Mouse (Mus musculus) CH12.LX (cell line): ENCODE results near the gene Dhtkd1. TPM values are rescaled to one million over a fixed set of nuclear protein-coding genes. Genes with fewer than 3 reads are reported as not detected.
A peak's percentile ranks its signal among the peaks of the same experiment; 100 is the strongest.

Experiments used
- DNase-seq: peaks from one replicate; pipeline ENCODE4 v3.0.0-alpha.2; 2013; ENCODE audit errors: extremely low read depth
- H3K27ac ChIP-seq: 2 replicates; pipeline ENCODE4 v1.5.1; 2012; ENCODE audit warnings: low read depth, mild to moderate bottlenecking, control low read depth, moderate library complexity; ENCODE audit not compliant: insufficient read depth
- H3K27me3 ChIP-seq: replicated peaks from 2 replicates; pipeline ENCODE3; 2012; ENCODE audit warnings: inconsistent platforms
- H3K36me3 ChIP-seq, 2 experiments: replicated peaks in 1 of 2; 2 replicates each; pipeline versions ENCODE3 to v1.6.1; 2012; ENCODE audit warnings: inconsistent platforms in 1 of 2, low read length in 1 of 2, mild to moderate bottlenecking in 1 of 2, mixed read lengths in 1 of 2, moderate library complexity in 1 of 2; ENCODE audit not compliant: control insufficient read depth in 1 of 2, insufficient read depth in 1 of 2
- H3K4me1 ChIP-seq, 2 experiments: 2 replicates each; pipeline ENCODE4 v1.6.1; 2012; ENCODE audit warnings: inconsistent platforms in 1 of 2, moderate library complexity in 1 of 2; ENCODE audit not compliant: insufficient read depth in 2 of 2, control insufficient read depth in 1 of 2
- H3K4me2 ChIP-seq: 2 replicates; pipeline ENCODE4 v1.6.1; 2012; ENCODE audit warnings: low read depth, mild to moderate bottlenecking, control low read depth; ENCODE audit not compliant: poor library complexity, insufficient read depth, severe bottlenecking
- H3K4me3 ChIP-seq, 3 experiments: fragments of 150-350 bp in 1 of 3; sonication (generic) in 1 of 3; replicated peaks in 1 of 3; 2 replicates each; pipeline versions ENCODE3 to v1.5.1; 2011 to 2012; ENCODE audit warnings: low read depth in 2 of 3, low read length in 2 of 3, mild to moderate bottlenecking in 2 of 3, moderate library complexity in 2 of 3, control low read depth in 1 of 3, improper control_type of control experiment in 1 of 3, inconsistent platforms in 1 of 3, mixed read lengths in 1 of 3; ENCODE audit not compliant: poor library complexity in 1 of 3
- H3K79me2 ChIP-seq: replicated peaks from 2 replicates; pipeline ENCODE4 v1.6.1; 2012; ENCODE audit warnings: mild to moderate bottlenecking, moderate library complexity; ENCODE audit not compliant: control insufficient read depth, poor library complexity, insufficient read depth, severe bottlenecking; ENCODE audit errors: extremely low read depth
- H3K9ac ChIP-seq: 2 replicates; pipeline ENCODE4 v1.6.1; 2012; ENCODE audit warnings: low read depth, mild to moderate bottlenecking, control low read depth, moderate library complexity; ENCODE audit not compliant: insufficient read depth
- H3K9me3 ChIP-seq: replicated peaks from 2 replicates; pipeline ENCODE3; 2012; ENCODE audit warnings: low read length, inconsistent platforms, mixed read lengths
- CHD1 ChIP-seq: IDR thresholded peaks from 2 replicates; pipeline ENCODE4 v1.6.1; 2012; ENCODE audit warnings: low read depth, low read length, improper control_type of control experiment, inconsistent platforms
- CHD2 ChIP-seq: IDR thresholded peaks from 2 replicates; pipeline ENCODE4 v1.6.1; 2011; ENCODE audit warnings: low read length, improper control_type of control experiment
- CTCF ChIP-seq, 2 experiments: IDR thresholded peaks in 1 of 2; conservative IDR thresholded peaks in 1 of 2; 2 replicates each; pipeline ENCODE4 v1.5.1; 2011 to 2012; ENCODE audit warnings: low read depth in 2 of 2, low read length in 2 of 2, improper control_type of control experiment in 1 of 2, inconsistent platforms in 1 of 2, mild to moderate bottlenecking in 1 of 2, moderate library complexity in 1 of 2
- ELF1 ChIP-seq: IDR thresholded peaks from 2 replicates; pipeline ENCODE4 v1.6.1; 2014; ENCODE audit warnings: low read depth, mild to moderate bottlenecking, inconsistent platforms, low read length, improper control_type of control experiment
- HCFC1 ChIP-seq: IDR thresholded peaks from 2 replicates; pipeline ENCODE4 v1.6.1; 2012; ENCODE audit warnings: low read depth, mild to moderate bottlenecking, inconsistent platforms, low read length, improper control_type of control experiment
- IRF4 ChIP-seq: IDR thresholded peaks from 2 replicates; pipeline ENCODE4 v1.6.1; 2014; ENCODE audit warnings: low read depth, mild to moderate bottlenecking, inconsistent platforms, low read length, improper control_type of control experiment
- KAT2A ChIP-seq: IDR thresholded peaks from 2 replicates; pipeline ENCODE4 v1.6.1; 2012; ENCODE audit warnings: low read length, improper control_type of control experiment, inconsistent platforms; ENCODE audit not compliant: insufficient replicate concordance
- MAX ChIP-seq: IDR thresholded peaks from 2 replicates; pipeline ENCODE4 v1.6.1; 2011; ENCODE audit warnings: low read length, improper control_type of control experiment
- MEF2A ChIP-seq: IDR thresholded peaks from 2 replicates; pipeline ENCODE4 v1.6.1; 2014; ENCODE audit warnings: low read depth, mild to moderate bottlenecking, inconsistent platforms, low read length, improper control_type of control experiment, borderline replicate concordance
- MXI1 ChIP-seq: IDR thresholded peaks from 2 replicates; pipeline ENCODE4 v1.6.1; 2011; ENCODE audit warnings: mild to moderate bottlenecking, low read depth, low read length, improper control_type of control experiment
- NELFE ChIP-seq: IDR thresholded peaks from 2 replicates; pipeline ENCODE4 v1.6.1; 2011; ENCODE audit warnings: low read depth, low read length, improper control_type of control experiment
- NRF1 ChIP-seq: IDR thresholded peaks from 2 replicates; pipeline ENCODE4 v1.6.1; 2014; ENCODE audit warnings: low read depth, mild to moderate bottlenecking, inconsistent platforms, low read length, improper control_type of control experiment, moderate library complexity
- PAX5 ChIP-seq: IDR thresholded peaks from 2 replicates; pipeline ENCODE4 v1.6.1; 2012; ENCODE audit warnings: low read length, inconsistent platforms, mixed read lengths
- POLR2A ChIP-seq: IDR thresholded peaks from 2 replicates; pipeline ENCODE4 v1.6.1; 2011; ENCODE audit warnings: low read depth, mild to moderate bottlenecking, improper control_type of control experiment, low read length
- POLR2AphosphoS2 ChIP-seq: IDR thresholded peaks from 2 replicates; pipeline ENCODE4 v1.6.1; 2011; ENCODE audit warnings: low read depth, low read length, improper control_type of control experiment
- RAD21 ChIP-seq: IDR thresholded peaks from 2 replicates; pipeline ENCODE4 v1.6.1; 2011; ENCODE audit warnings: low read depth, mild to moderate bottlenecking, low read length, improper control_type of control experiment, moderate library complexity
- SIN3A ChIP-seq: IDR thresholded peaks from 2 replicates; pipeline ENCODE4 v1.6.1; 2012; ENCODE audit warnings: low read length, improper control_type of control experiment, inconsistent platforms
- TBP ChIP-seq: conservative IDR thresholded peaks from 2 replicates; pipeline ENCODE4 v1.6.1; 2011; ENCODE audit warnings: low read depth, low read length, improper control_type of control experiment
- TCF12 ChIP-seq: IDR thresholded peaks from 2 replicates; pipeline ENCODE4 v1.6.1; 2014; ENCODE audit warnings: low read depth, mild to moderate bottlenecking, inconsistent platforms, low read length, improper control_type of control experiment
- UBTF ChIP-seq: IDR thresholded peaks from 2 replicates; pipeline ENCODE4 v1.6.1; 2012; ENCODE audit warnings: low read depth, mild to moderate bottlenecking, inconsistent platforms, low read length, improper control_type of control experiment, moderate library complexity
- USF1 ChIP-seq: IDR thresholded peaks from 2 replicates; pipeline ENCODE4 v1.6.1; 2014; ENCODE audit warnings: low read depth, mild to moderate bottlenecking, inconsistent platforms, low read length, improper control_type of control experiment
- USF2 ChIP-seq: conservative IDR thresholded peaks from 2 replicates; pipeline ENCODE4 v1.6.1; 2011; ENCODE audit warnings: low read depth, low read length, improper control_type of control experiment
- ZC3H11A ChIP-seq: IDR thresholded peaks from 2 replicates; pipeline ENCODE4 v1.6.1; 2012; ENCODE audit warnings: low read depth, mild to moderate bottlenecking, inconsistent platforms, low read length, improper control_type of control experiment
- ZMIZ1 ChIP-seq: IDR thresholded peaks from 2 replicates; pipeline ENCODE4 v1.6.1; 2012; ENCODE audit warnings: low read depth, mild to moderate bottlenecking, inconsistent platforms, low read length, improper control_type of control experiment
- ZNF384 ChIP-seq: IDR thresholded peaks from 2 replicates; pipeline ENCODE4 v1.6.1; 2012; ENCODE audit warnings: low read depth, low read length, improper control_type of control experiment, inconsistent platforms
- dilution Hi-C: fragments of 300-500 bp; cut with MboI; formaldehyde crosslinking; loops from 2 replicates; pipeline ENCODE4 v1.14.3; 2020; ENCODE audit warnings: low sequenced_read_pairs; ENCODE audit not compliant: extremely low pct_unique_long_range_greater_than_20kb, extremely low pct_ligation_motif_present
- in situ Hi-C: fragments of 300-500 bp; cut with MboI; formaldehyde crosslinking; loops from 3 replicates; pipeline ENCODE4 v1.14.3; 2019; ENCODE audit warnings: low sequenced_read_pairs, low pct_ligation_motif_present, low pct_unique_long_range_greater_than_20kb, mixed read lengths
- polyA plus RNA-seq: library from polyadenylated mRNA; unstranded; fragments of >175 nt; gene quantifications from 2 replicates; pipeline ENCODE4 v1.2.1, GENCODE M21; 2012; ENCODE audit warnings: low read depth; ENCODE audit not compliant: insufficient read length
- total RNA-seq, 2 experiments: library from RNA; depleted of rRNA; stranded (reverse); fragments of 300-350 nt in 1 of 2; fragments of >200 nt in 1 of 2; gene quantifications; 2 replicates each; pipeline ENCODE4 v1.2.3; 2012 to 2014

Dhtkd1 gene
- total and polyA plus RNA-seq, 3 experiments: 0.17 to 0.38 (median 0.35) TPM

- peak; percentile 98 for DNase-seq
- Histone ChIP-seq H3K9ac (peak within 1 kb of the TSS; percentile 97), H3K36me3 (peaks cover 14 to 24% of the 10 kb centered on the region in 2 experiments), H3K9me3 (no peaks in the 10 kb centered on the region), H3K4me1 (peaks cover 3 to 15% of the 10 kb centered on the region in 2 experiments; a peak in 2 of 4 replicates), H3K4me2 (peak within 1 kb of the TSS; percentile 95), H3K27me3 (no peaks in the 10 kb centered on the region), H3K79me2 (peaks cover 21% of the 10 kb centered on the region), H3K27ac (peak within 1 kb of the TSS; percentile 53), H3K4me3 (peak within 1 kb of the TSS; percentile 70 to 93 (median 90))
- TF ChIP-seq POLR2A (peak; percentile 97), CHD2 (no peak), RAD21 (no peak), SIN3A (no peak; the same call in 1 of the 2 replicates), USF1 (peak; percentile 89), MAX (peak; percentile 74), KAT2A (no peak), ZNF384 (no peak), NELFE (peak; percentile 95), TCF12 (peak; percentile 94), ELF1 (peak; percentile 44; the same call in 1 of the 2 replicates), TBP (peak; percentile 55; the same call in 1 of the 2 replicates), NRF1 (peak; percentile 67), UBTF (peak; percentile 93), CHD1 (no peak), POLR2AphosphoS2 (peak; percentile 88), HCFC1 (0 out of 2 replicates have a peak, but pooled peaks have one; percentile 17), IRF4 (no peak), MEF2A (peak; percentile 12; the same call in 1 of the 2 replicates), MXI1 (peak; percentile 95), PAX5 (no peak), USF2 (peak; percentile 78), CTCF (conservative IDR thresholded peaks at IDR 0.05 in 1 of 2, IDR thresholded peaks at IDR 0.05 in 1 of 2; ENCODE audit: low read depth in 2 of 2, low read length in 2 of 2) (no peak), ZC3H11A (no peak), ZMIZ1 (peak; percentile 94)
- dilution Hi-C loops: no loop called here
- in situ Hi-C loops: no loop called here
Observed at GRCm38 (mm10) chr2:5894843-5895570, 47.6 kb downstream of the Dhtkd1 start, which contains the start of gene Sec61a2. Gene Sec61a2, minus strand, starts transcription at chr2:5895432.
